Mouse (Mus musculus): ENCODE data around the gene Tlr6. TPM values are rescaled to one million over a fixed set of nuclear protein-coding genes. Genes with fewer than 3 reads are reported as not detected.

The Tlr6 gene
- polyA plus RNA-seq, 1 experiment from 2014 or later: 0.70 TPM

GRCm38 (mm10) chr5:64969861-64970771, 10.2 kb upstream of the Tlr6 start, which contains the start of gene Fam114a1:
Fam114a1 (plus strand) TSS chr5:64970071.
- WGBS: 2% methylated on average over 49 of the region's 68 CpGs
- H3K4me1 ChIP-seq: peaks cover 14% of the 10 kb centered on the region; the same call in 1 of the 2 replicates
- H3K36me3 ChIP-seq: no peaks in the 10 kb centered on the region
- H3K4me2 ChIP-seq (replicated peaks): peak within 1 kb of the TSS; percentile 97
- H3K9me3 ChIP-seq: no peaks in the 10 kb centered on the region
- ATAC-seq (ENCODE audit: low FRiP score, low read depth): peak; percentile 81
- peak within 1 kb of the TSS; percentile 59 for H3K4me3 ChIP-seq
- H3K9ac ChIP-seq (replicated peaks): peak within 1 kb of the TSS; percentile 68
- peaks cover 30% of the 10 kb centered on the region for H3K27me3 ChIP-seq
- H3K27ac ChIP-seq (replicated peaks): no peak within 1 kb of the TSS

GRCm38 (mm10) chr5:64968961-64969860, 9.3 kb upstream of the Tlr6 start:
- peak; percentile 35; the same call in 1 of the 2 replicates for ATAC-seq (ENCODE audit: low FRiP score, low read depth)
- Histone ChIP-seq H3K4me2 (replicated peaks) (peak overlapping the region; percentile 97), H3K4me3 (peak overlapping the region; percentile 59), H3K36me3 (no peaks in the 10 kb centered on the region), H3K27me3 (peaks cover 30% of the 10 kb centered on the region), H3K27ac (replicated peaks) (no peak overlapping the region), H3K9me3 (no peaks in the 10 kb centered on the region), H3K4me1 (peaks cover 14% of the 10 kb centered on the region; the same call in 1 of the 2 replicates), H3K9ac (replicated peaks) (peak overlapping the region; percentile 68)
- 6% methylated on average over 14 of the region's 14 CpGs for WGBS

- H3K9ac ChIP-seq (replicated peaks): no peak overlapping the region
- no peaks in the 10 kb centered on the region for H3K4me1 ChIP-seq
- peaks cover 4% of the 10 kb centered on the region for H3K27me3 ChIP-seq
- no peaks in the 10 kb centered on the region for H3K9me3 ChIP-seq
- no peaks in the 10 kb centered on the region for H3K36me3 ChIP-seq
- 77% methylated on average over 3 of the region's 3 CpGs for WGBS
- H3K27ac ChIP-seq (replicated peaks): no peak overlapping the region
- H3K4me2 ChIP-seq (replicated peaks): no peak overlapping the region
- ATAC-seq (ENCODE audit: low FRiP score, low read depth): no peak
- no peak overlapping the region for H3K4me3 ChIP-seq
Observed at GRCm38 (mm10) chr5:64963735-64964134, 3.8 kb upstream of the Tlr6 start.

- no peaks in the 10 kb centered on the region for H3K36me3 ChIP-seq
- H3K4me1 ChIP-seq: no peaks in the 10 kb centered on the region
- WGBS: 86% methylated on average over 5 of the region's 5 CpGs
- no peak overlapping the region for H3K4me2 ChIP-seq (replicated peaks)
- H3K27me3 ChIP-seq: no peaks in the 10 kb centered on the region
- H3K9me3 ChIP-seq: no peaks in the 10 kb centered on the region
- ATAC-seq (ENCODE audit: low FRiP score, low read depth): no peak
- no peak overlapping the region for H3K9ac ChIP-seq (replicated peaks)
- no peak overlapping the region for H3K27ac ChIP-seq (replicated peaks)
- H3K4me3 ChIP-seq: no peak overlapping the region
Observed at GRCm38 (mm10) chr5:64963271-64963670, 3.4 kb upstream of the Tlr6 start.

GRCm38 (mm10) chr5:64960857-64961391, 1.0 kb upstream of the Tlr6 start:
- Histone ChIP-seq H3K27ac (replicated peaks) (no peak overlapping the region), H3K4me1 (no peaks in the 10 kb centered on the region), H3K4me3 (no peak overlapping the region), H3K27me3 (no peaks in the 10 kb centered on the region), H3K9ac (replicated peaks) (no peak overlapping the region), H3K36me3 (no peaks in the 10 kb centered on the region), H3K4me2 (replicated peaks) (no peak overlapping the region), H3K9me3 (no peaks in the 10 kb centered on the region)
- WGBS: 93% methylated on average over 13 of the region's 13 CpGs
- ATAC-seq (ENCODE audit: low FRiP score, low read depth): no peak

GRCm38 (mm10) chr5:64958991-64959842, 680 bp downstream of the Tlr6 start:
- H3K9ac ChIP-seq (replicated peaks): no peak overlapping the region

GRCm38 (mm10) chr5:64954931-64955330, 5.0 kb downstream of the Tlr6 start:
- no peak overlapping the region for H3K27ac ChIP-seq (replicated peaks)
- H3K9ac ChIP-seq (replicated peaks): no peak overlapping the region
- no peaks in the 10 kb centered on the region for H3K36me3 ChIP-seq
- ATAC-seq (ENCODE audit: low FRiP score, low read depth): no peak
- H3K9me3 ChIP-seq: no peaks in the 10 kb centered on the region
- H3K4me2 ChIP-seq (replicated peaks): no peak overlapping the region
- 83% methylated on average over 8 of the region's 8 CpGs for WGBS
- no peak overlapping the region for H3K4me3 ChIP-seq
- H3K27me3 ChIP-seq: no peaks in the 10 kb centered on the region
- no peaks in the 10 kb centered on the region for H3K4me1 ChIP-seq

More at GRCm38 (mm10) chr5:64958991-64959842, 680 bp downstream of the Tlr6 start:
- Histone ChIP-seq H3K4me2 (replicated peaks) (no peak overlapping the region), H3K27ac (replicated peaks) (no peak overlapping the region), H3K36me3 (no peaks in the 10 kb centered on the region), H3K4me3 (no peak overlapping the region), H3K9me3 (no peaks in the 10 kb centered on the region), H3K4me1 (no peaks in the 10 kb centered on the region), H3K27me3 (no peaks in the 10 kb centered on the region)
- 88% methylated on average over 22 of the region's 22 CpGs for WGBS
- no peak for ATAC-seq (ENCODE audit: low FRiP score, low read depth)

GRCm38 (mm10) chr5:64951486-64951885, 8.4 kb downstream of the Tlr6 start:
- Histone ChIP-seq H3K27ac (replicated peaks) (no peak overlapping the region), H3K4me3 (no peak overlapping the region), H3K9me3 (no peaks in the 10 kb centered on the region), H3K9ac (replicated peaks) (no peak overlapping the region), H3K27me3 (no peaks in the 10 kb centered on the region), H3K4me2 (replicated peaks) (no peak overlapping the region), H3K36me3 (no peaks in the 10 kb centered on the region), H3K4me1 (no peaks in the 10 kb centered on the region)
- ATAC-seq (ENCODE audit: low FRiP score, low read depth): no peak
- 91% methylated on average over 5 of the region's 5 CpGs for WGBS

GRCm38 (mm10) chr5:64932775-64933174, 27.1 kb downstream of the Tlr6 start:
- WGBS: 94% methylated on average over 15 of the region's 15 CpGs
- no peak overlapping the region for H3K4me2 ChIP-seq (replicated peaks)
- H3K9ac ChIP-seq (replicated peaks): no peak overlapping the region
- H3K27me3 ChIP-seq: no peaks in the 10 kb centered on the region
- no peak overlapping the region for H3K4me3 ChIP-seq
- no peaks in the 10 kb centered on the region for H3K36me3 ChIP-seq
- no peaks in the 10 kb centered on the region for H3K4me1 ChIP-seq
- no peak for ATAC-seq (ENCODE audit: low FRiP score, low read depth)
- H3K9me3 ChIP-seq: no peaks in the 10 kb centered on the region
- no peak overlapping the region for H3K27ac ChIP-seq (replicated peaks)

GRCm38 (mm10) chr5:64932215-64932614, 27.7 kb downstream of the Tlr6 start:
- Histone ChIP-seq H3K4me2 (replicated peaks) (no peak overlapping the region), H3K4me3 (no peak overlapping the region), H3K36me3 (no peaks in the 10 kb centered on the region), H3K27ac (replicated peaks) (no peak overlapping the region), H3K9ac (replicated peaks) (no peak overlapping the region), H3K27me3 (no peaks in the 10 kb centered on the region), H3K4me1 (no peaks in the 10 kb centered on the region), H3K9me3 (no peaks in the 10 kb centered on the region)
- 68% methylated on average over 3 of the region's 3 CpGs for WGBS
- no peak for ATAC-seq (ENCODE audit: low FRiP score, low read depth)

- H3K9me3 ChIP-seq: no peaks in the 10 kb centered on the region
- ATAC-seq (ENCODE audit: low FRiP score, low read depth): no peak
- no peaks in the 10 kb centered on the region for H3K27me3 ChIP-seq
- 90% methylated on average over 5 of the region's 5 CpGs for WGBS
- no peaks in the 10 kb centered on the region for H3K4me1 ChIP-seq
- H3K4me2 ChIP-seq (replicated peaks): no peak overlapping the region
- H3K27ac ChIP-seq (replicated peaks): no peak overlapping the region
- H3K9ac ChIP-seq (replicated peaks): no peak overlapping the region
- H3K36me3 ChIP-seq: no peaks in the 10 kb centered on the region
- no peak overlapping the region for H3K4me3 ChIP-seq
Observed at GRCm38 (mm10) chr5:64922891-64923381, 37.0 kb downstream of the Tlr6 start.
